Mouse (Mus musculus) small intestine, adult 2 months (tissue): Measurements from ENCODE around the gene Gm44805.

ENCODE experiments used
- CTCF ChIP-seq: fragments of 200-500 bp; IDR thresholded peaks from 2 replicates; pipeline ENCODE4 v1.5.1; 2012; ENCODE audit warnings: low read depth, mild to moderate bottlenecking, control low read depth, inconsistent platforms, low read length, moderate library complexity, mixed read lengths; ENCODE audit not compliant: insufficient replicate concordance, insufficient read length; ENCODE audit errors: extremely low read depth
- POLR2A ChIP-seq: fragments of 200-500 bp; IDR thresholded peaks from 2 replicates; pipeline ENCODE4 v1.6.1; 2012; ENCODE audit warnings: low read depth, mild to moderate bottlenecking, control low read depth, inconsistent platforms, low read length, moderate library complexity

GRCm38 (mm10) chr7:19699827-19700148, 18.6 kb upstream of the Gm44805 start:
- TF ChIP-seq CTCF: no peak
- no peak for TF ChIP-seq POLR2A
